Mouse (Mus musculus) bone marrow, adult 2 months (tissue): ENCODE data around the gene Gins3. TPM values are rescaled to one million over a fixed set of nuclear protein-coding genes. Genes with fewer than 3 reads are reported as not detected.
"Not testable (repeated sequence)": the region's sequence is repeated elsewhere in the genome, so short reads cannot be mapped to it uniquely, and the experiment has no call there.

Experiments
- H3K27ac ChIP-seq: fragments of 200-500 bp; 2 replicates; pipeline ENCODE4 v1.5.1; 2012; ENCODE audit warnings: low read depth, mild to moderate bottlenecking, control low read depth, inconsistent platforms, low read length; ENCODE audit not compliant: control insufficient read depth, poor library complexity, insufficient read depth
- H3K4me1 ChIP-seq: fragments of 200-500 bp; 2 replicates; pipeline ENCODE4 v1.6.1; 2011; ENCODE audit warnings: low read length; ENCODE audit not compliant: control insufficient read depth, insufficient read depth
- H3K4me3 ChIP-seq: fragments of 200-500 bp; replicated peaks from 2 replicates; pipeline ENCODE3; 2011; ENCODE audit warnings: mild to moderate bottlenecking, low read depth, low read length, control low read depth; ENCODE audit not compliant: control insufficient read depth
- CTCF ChIP-seq: fragments of 200-500 bp; IDR thresholded peaks from 2 replicates; pipeline ENCODE4 v1.5.1; 2011; ENCODE audit warnings: low read length, control low read depth; ENCODE audit not compliant: control insufficient read depth, insufficient read depth
- POLR2A ChIP-seq: fragments of 200-500 bp; IDR thresholded peaks from 2 replicates; pipeline ENCODE4 v1.6.1; 2011; ENCODE audit warnings: low read depth, mild to moderate bottlenecking, control low read depth, low read length, borderline replicate concordance; ENCODE audit not compliant: control insufficient read depth
- WGBS: fragments of 180-500 bp; shearing (Covaris S2); methylation state at CpG from one replicate; pipeline ENCODE4 v1.1.7; 2018; 5-methylcytosine and 5-hydroxymethylcytosine counted together
- polyA plus RNA-seq: library from polyadenylated mRNA; stranded (reverse); fragments of >200 nt; gene quantifications from 2 replicates; pipeline ENCODE4 v1.2.4, GENCODE M21; 2011; ENCODE audit warnings: low replicate concordance; ENCODE audit not compliant: missing spikeins, insufficient read depth, insufficient read length

Gene Gins3
- polyA plus RNA-seq, 1 experiment: 14.8 TPM

- TF ChIP-seq POLR2A (no peak), CTCF (no peak)
- 61% methylated on average over 4 of the region's 4 CpGs for WGBS
- Histone ChIP-seq H3K4me3 (no peak overlapping the region), H3K4me1 (peaks cover 4% of the 10 kb centered on the region; the same call in 1 of the 2 replicates), H3K27ac (no peak overlapping the region)
These were observed 36.4 kb upstream of the Gins3 start for GRCm38 (mm10) chr8:95596841-95597241.

GRCm38 (mm10) chr8:95599861-95600260 is 33.4 kb upstream of the Gins3 start:
- 20% methylated on average over 11 of the region's 11 CpGs for WGBS
- Histone ChIP-seq H3K4me3 (no peak overlapping the region), H3K27ac (no peak overlapping the region), H3K4me1 (no peaks in the 10 kb centered on the region)
- TF ChIP-seq POLR2A (no peak), CTCF (peak; percentile 54)

GRCm38 (mm10) chr8:95601306-95601705 is 31.9 kb upstream of the Gins3 start:
- TF ChIP-seq CTCF (no peak), POLR2A (no peak)
- Histone ChIP-seq H3K4me3 (no peak overlapping the region), H3K27ac (no peak overlapping the region), H3K4me1 (no peaks in the 10 kb centered on the region)
- WGBS: 80% methylated on average over 15 of the region's 15 CpGs

- TF ChIP-seq CTCF: no peak
- no peak for TF ChIP-seq POLR2A
- H3K4me3 ChIP-seq: no peak overlapping the region
- no peaks in the 10 kb centered on the region for H3K4me1 ChIP-seq
- WGBS: 64% methylated on average over 2 of the region's 2 CpGs
- H3K27ac ChIP-seq: no peak overlapping the region
These were observed 31.1 kb upstream of the Gins3 start for GRCm38 (mm10) chr8:95602168-95602567.

GRCm38 (mm10) chr8:95606509-95606908 is 26.7 kb upstream of the Gins3 start:
- not testable (repeated sequence) for H3K4me3 ChIP-seq, H3K27ac ChIP-seq, H3K4me1 ChIP-seq
- 14% methylated on average over 4 of the region's 5 CpGs for WGBS

GRCm38 (mm10) chr8:95607210-95607609 is 26.0 kb upstream of the Gins3 start:
- WGBS: 59% methylated on average over 9 of the region's 9 CpGs
- TF ChIP-seq POLR2A (no peak), CTCF (no peak)
- Histone ChIP-seq H3K4me3 (no peak overlapping the region), H3K4me1 (no peaks in the 10 kb centered on the region), H3K27ac (no peak overlapping the region)

GRCm38 (mm10) chr8:95609406-95609805 is 23.8 kb upstream of the Gins3 start:
- no peaks in the 10 kb centered on the region for H3K4me1 ChIP-seq
- H3K27ac ChIP-seq: no peak overlapping the region
- WGBS: 71% methylated on average over 5 of the region's 5 CpGs
- no peak overlapping the region for H3K4me3 ChIP-seq
- TF ChIP-seq CTCF (no peak), POLR2A (no peak)

GRCm38 (mm10) chr8:95610749-95611148 is 22.5 kb upstream of the Gins3 start:
- WGBS: 58% methylated on average over 14 of the region's 14 CpGs
- TF ChIP-seq CTCF (no peak), POLR2A (no peak)
- Histone ChIP-seq H3K27ac (no peak overlapping the region), H3K4me3 (no peak overlapping the region), H3K4me1 (no peaks in the 10 kb centered on the region)

GRCm38 (mm10) chr8:95611769-95612168 is 21.5 kb upstream of the Gins3 start:
- WGBS: 71% methylated on average over 5 of the region's 5 CpGs
- TF ChIP-seq CTCF (no peak), POLR2A (no peak)
- Histone ChIP-seq H3K4me3 (no peak overlapping the region), H3K4me1 (no peaks in the 10 kb centered on the region), H3K27ac (no peak overlapping the region)

- Histone ChIP-seq H3K4me1 (no peaks in the 10 kb centered on the region), H3K4me3 (no peak overlapping the region), H3K27ac (no peak overlapping the region)
- 77% methylated on average over 7 of the region's 7 CpGs for WGBS
- no peak for TF ChIP-seq POLR2A
- no peak for TF ChIP-seq CTCF
These were observed 16.9 kb upstream of the Gins3 start for GRCm38 (mm10) chr8:95616383-95616782.
